Mouse (Mus musculus): ENCODE results near the gene Zfp423.

DNA sequence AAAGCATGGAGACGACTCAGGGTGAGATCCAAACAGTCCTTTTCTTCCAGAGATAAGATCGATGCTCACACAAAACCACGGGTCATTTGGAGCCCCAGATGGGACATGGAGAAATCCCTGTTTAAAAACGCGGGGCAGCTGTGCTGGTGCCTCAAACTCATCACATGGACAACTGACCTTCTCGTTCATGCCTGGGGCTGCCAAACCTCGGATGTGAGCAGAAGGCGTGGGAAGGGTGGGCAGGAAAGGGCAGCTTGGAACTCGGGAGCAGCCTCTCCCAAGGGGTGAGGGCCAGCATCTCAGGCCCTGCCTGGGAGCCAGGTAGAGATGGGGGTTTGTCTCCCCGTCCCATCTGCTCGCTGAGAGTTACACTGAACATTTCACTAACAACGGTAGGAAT lies 146.7 kb downstream of the Zfp423 start:
- TF ChIP-seq POLR2A (IDR thresholded peaks at IDR 0.05; ENCODE audit: insufficient read depth, low read depth, low read length) (no peak), CTCF (IDR thresholded peaks at IDR 0.05; ENCODE audit: insufficient read depth, low read depth, low read length) (no peak)
